Mouse (Mus musculus) liver, postnatal 0 days (tissue): ENCODE measurements at regions not wholly inside any gene's neighbourhood (a gene's known extent, or its start where the extent isn't known, plus 50 kb on each side); places are given as distances from the start of the nearest gene placed in this dataset.

ENCODE experiments used
- ATAC-seq: fragments of 200-750 bp; cut with Nextera tagmentation; 2 replicates; pipeline ENCODE4 v1.8.0; 2017; ENCODE audit warnings: mild to moderate bottlenecking, moderate library complexity
- DNase-seq: peaks from one replicate; pipeline ENCODE4 v3.0.0-alpha.2; 2016
- H3K27ac ChIP-seq: fragments of 300-500 bp; sonication (generic); 2 replicates; pipeline ENCODE4 v1.5.1; 2014; ENCODE audit warnings: antibody characterized with exemption, moderate library complexity, mild to moderate bottlenecking, low read depth
- H3K27me3 ChIP-seq: fragments of 300-500 bp; sonication (generic); 2 replicates; pipeline ENCODE4 v1.6.1; 2014; ENCODE audit warnings: low read length, control low read depth, mixed read lengths; ENCODE audit not compliant: insufficient read depth
- H3K36me3 ChIP-seq: fragments of 300-500 bp; sonication (generic); replicated peaks from 2 replicates; pipeline ENCODE4 v1.6.1; 2014; ENCODE audit warnings: mild to moderate bottlenecking, control low read depth, low read length, moderate library complexity, mixed read lengths; ENCODE audit not compliant: insufficient read depth
- H3K4me1 ChIP-seq: fragments of 300-500 bp; sonication (generic); 2 replicates; pipeline ENCODE4 v1.6.1; 2014; ENCODE audit warnings: antibody characterized with exemption, mild to moderate bottlenecking, control low read depth; ENCODE audit not compliant: insufficient read depth
- H3K4me2 ChIP-seq: fragments of 300-500 bp; sonication (generic); 2 replicates; pipeline ENCODE4 v1.6.1; 2014; ENCODE audit warnings: low read depth, mild to moderate bottlenecking, low read length, moderate library complexity, mixed read lengths
- H3K4me3 ChIP-seq: fragments of 300-500 bp; sonication (generic); 2 replicates; pipeline ENCODE4 v1.5.1; 2014; ENCODE audit warnings: low read depth, low read length
- H3K9ac ChIP-seq: fragments of 300-500 bp; sonication (generic); replicated peaks from 2 replicates; pipeline ENCODE4 v1.6.1; 2014; ENCODE audit warnings: mild to moderate bottlenecking, moderate library complexity
- H3K9me3 ChIP-seq: fragments of 300-500 bp; sonication (generic); 2 replicates; pipeline ENCODE4 v1.6.1; 2016; ENCODE audit warnings: mild to moderate bottlenecking, control low read depth, low read length, mixed read lengths
- CTCF ChIP-seq: sonication (generic); IDR thresholded peaks from 2 replicates; pipeline ENCODE4 v1.5.1; 2016; ENCODE audit warnings: antibody characterized with exemption, low read depth
- EP300 ChIP-seq: IDR thresholded peaks from 2 replicates; pipeline ENCODE4 v1.6.1; 2016; ENCODE audit warnings: antibody characterized with exemption, low read depth, mild to moderate bottlenecking
- WGBS: fragments of 180-500 bp; shearing (Covaris S2); extraction: QIAGEN DNeasy Blood & Tissue Kit; methylation state at CpG from one replicate; pipeline ENCODE4 v1.1.7; 2014; ENCODE audit not compliant: insufficient replicate concordance; 5-methylcytosine and 5-hydroxymethylcytosine counted together

DNA sequence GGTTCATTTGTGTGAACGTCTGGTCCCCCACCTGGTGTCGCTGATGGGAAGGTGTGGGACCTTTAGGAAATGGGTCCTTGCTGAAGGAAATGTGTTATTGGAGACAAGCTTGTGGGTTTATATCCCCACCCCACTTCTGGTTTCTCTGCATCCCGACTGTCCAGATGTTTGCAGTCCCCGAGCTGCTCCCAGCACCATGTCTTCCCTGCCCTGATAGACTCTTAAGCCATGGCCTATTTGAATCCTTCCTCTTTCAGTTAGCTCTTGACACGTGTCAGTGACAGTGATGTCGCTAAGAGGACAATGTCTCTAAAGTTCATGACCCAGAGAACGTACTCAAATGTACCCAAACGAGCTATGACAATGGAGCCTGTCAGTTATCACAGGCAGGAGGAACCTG lies 77.7 kb upstream of the Kcng1 start:
- H3K9ac ChIP-seq: no peak overlapping the region
- H3K27me3 ChIP-seq: no peaks in the 10 kb centered on the region
- no peaks in the 10 kb centered on the region for H3K36me3 ChIP-seq
- DNase-seq (no peak), ATAC-seq (no peak)
- no peak overlapping the region for H3K27ac ChIP-seq
- no peaks in the 10 kb centered on the region for H3K9me3 ChIP-seq
- H3K4me1 ChIP-seq: no peaks in the 10 kb centered on the region
- H3K4me2 ChIP-seq: no peak overlapping the region
- 28% methylated on average over 8 of the region's 8 CpGs for WGBS
- TF ChIP-seq EP300 (no peak), CTCF (no peak)
- H3K4me3 ChIP-seq: no peak overlapping the region

GRCm38 (mm10) chr2:168358551-168358950 lies 77.0 kb upstream of the Kcng1 start:
- Histone ChIP-seq H3K9ac (no peak overlapping the region), H3K9me3 (no peaks in the 10 kb centered on the region), H3K4me1 (no peaks in the 10 kb centered on the region), H3K4me2 (no peak overlapping the region), H3K27me3 (no peaks in the 10 kb centered on the region), H3K4me3 (no peak overlapping the region), H3K27ac (no peak overlapping the region), H3K36me3 (no peaks in the 10 kb centered on the region)
- WGBS: 60% methylated on average over 6 of the region's 6 CpGs
- no peak for ATAC-seq
- TF ChIP-seq EP300 (no peak), CTCF (no peak)
- no peak for DNase-seq

DNA sequence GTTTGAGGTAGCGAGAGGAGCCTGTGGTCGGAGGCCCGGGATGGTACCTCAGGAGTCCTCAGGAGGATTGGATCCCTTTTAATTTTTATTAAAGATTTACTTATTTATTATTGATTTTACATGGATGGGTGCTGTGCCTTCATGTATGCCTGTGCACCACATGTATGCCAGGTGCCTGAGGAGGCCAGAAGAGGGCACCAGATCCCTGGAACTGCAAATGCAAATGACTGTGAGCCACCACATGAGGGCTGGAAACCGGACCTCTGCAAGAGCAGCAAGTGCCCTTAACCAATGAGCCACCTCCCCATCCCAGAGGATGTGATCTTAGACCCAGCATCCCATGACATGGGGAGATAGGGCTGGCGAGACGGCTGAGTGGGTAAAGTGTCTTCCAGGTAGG lies 76.3 kb upstream of the Kcng1 start:
- no peak for ATAC-seq
- Histone ChIP-seq H3K9ac (no peak overlapping the region), H3K4me1 (no peaks in the 10 kb centered on the region), H3K27me3 (no peaks in the 10 kb centered on the region), H3K9me3 (no peaks in the 10 kb centered on the region), H3K4me3 (no peak overlapping the region), H3K4me2 (no peak overlapping the region), H3K27ac (no peak overlapping the region), H3K36me3 (no peaks in the 10 kb centered on the region)
- WGBS: 67% methylated on average over 6 of the region's 6 CpGs
- DNase-seq: no peak
- TF ChIP-seq CTCF: peak; percentile 31
- TF ChIP-seq EP300: no peak

DNA sequence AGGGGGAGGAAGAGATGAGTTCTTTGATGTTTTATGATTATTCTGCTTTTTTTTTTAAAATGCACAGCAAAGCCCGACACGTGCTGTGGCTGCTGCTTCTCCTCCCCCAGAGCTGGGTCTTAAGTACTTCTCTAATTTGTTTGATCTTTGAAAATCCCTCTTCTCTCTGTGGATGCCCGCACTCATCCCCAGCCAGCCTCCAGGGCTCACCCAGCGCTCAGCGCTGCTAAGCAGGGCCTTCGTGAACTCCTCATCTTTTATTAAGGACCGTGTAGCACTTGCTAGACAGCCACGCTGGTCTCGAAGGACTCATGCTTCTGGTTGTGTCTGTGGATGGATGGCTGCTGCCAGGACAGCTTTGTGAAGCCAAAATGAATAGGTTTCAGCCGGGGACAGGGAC lies 72.9 kb upstream of the Kcng1 start:
- Histone ChIP-seq H3K9ac (no peak overlapping the region), H3K4me1 (no peaks in the 10 kb centered on the region), H3K36me3 (no peaks in the 10 kb centered on the region), H3K9me3 (no peaks in the 10 kb centered on the region), H3K27ac (no peak overlapping the region), H3K27me3 (no peaks in the 10 kb centered on the region), H3K4me3 (no peak overlapping the region), H3K4me2 (no peak overlapping the region)
- no peak for DNase-seq
- ATAC-seq: no peak
- TF ChIP-seq EP300 (no peak), CTCF (no peak)
- WGBS: 47% methylated on average over 10 of the region's 10 CpGs

GRCm38 (mm10) chr2:168352626-168353025 lies 71.1 kb upstream of the Kcng1 start:
- no peak for DNase-seq

GRCm38 (mm10) chr2:168352194-168352593 lies 70.7 kb upstream of the Kcng1 start:
- Histone ChIP-seq H3K36me3 (no peaks in the 10 kb centered on the region), H3K4me1 (no peaks in the 10 kb centered on the region), H3K9me3 (no peaks in the 10 kb centered on the region), H3K9ac (no peak overlapping the region), H3K4me3 (no peak overlapping the region), H3K27me3 (no peaks in the 10 kb centered on the region), H3K27ac (no peak overlapping the region), H3K4me2 (no peak overlapping the region)
- ATAC-seq (no peak), DNase-seq (no peak)
- TF ChIP-seq EP300 (no peak), CTCF (no peak)
- WGBS: 22% methylated on average over 3 of the region's 3 CpGs

More at GRCm38 (mm10) chr2:168352626-168353025, 71.1 kb upstream of the Kcng1 start:
- Histone ChIP-seq H3K27me3 (no peaks in the 10 kb centered on the region), H3K9ac (no peak overlapping the region), H3K36me3 (no peaks in the 10 kb centered on the region), H3K4me1 (no peaks in the 10 kb centered on the region), H3K27ac (no peak overlapping the region), H3K9me3 (no peaks in the 10 kb centered on the region), H3K4me2 (no peak overlapping the region), H3K4me3 (no peak overlapping the region)
- TF ChIP-seq EP300: no peak
- TF ChIP-seq CTCF: no peak
- 41% methylated on average over 5 of the region's 5 CpGs for WGBS
- no peak for ATAC-seq

- H3K4me2 ChIP-seq: no peak overlapping the region
- WGBS: 56% methylated on average over 5 of the region's 5 CpGs
- H3K36me3 ChIP-seq: no peaks in the 10 kb centered on the region
- no peaks in the 10 kb centered on the region for H3K4me1 ChIP-seq
- no peak overlapping the region for H3K9ac ChIP-seq
- no peak for TF ChIP-seq CTCF
- no peak for TF ChIP-seq EP300
- H3K9me3 ChIP-seq: no peaks in the 10 kb centered on the region
- DNase-seq (no peak), ATAC-seq (no peak)
- H3K27me3 ChIP-seq: no peaks in the 10 kb centered on the region
- no peak overlapping the region for H3K4me3 ChIP-seq
- H3K27ac ChIP-seq: no peak overlapping the region
These were observed 63.8 kb upstream of the Kcng1 start for GRCm38 (mm10) chr2:168345384-168345783.
